Mouse (Mus musculus) adrenal gland, postnatal 4 days (tissue): Measurements from ENCODE around the gene Olfr130. TPM values are rescaled to one million over a fixed set of nuclear protein-coding genes. Genes with fewer than 3 reads are reported as not detected.

ENCODE experiments used
- DNase-seq, 2 experiments: peaks; one replicate each; pipeline ENCODE4 v3.0.0; 2021 to 2022; ENCODE audit warnings: low spot score in 2 of 2, mixed read lengths in 2 of 2
- long read RNA-seq, 2 experiments: library from polyadenylated mRNA; stranded (forward); transcript quantifications; one replicate each; pipeline ENCODE4 v2.0.0; 2021
- total RNA-seq, 2 experiments: library from RNA; stranded (reverse); gene quantifications; 2 replicates each; pipeline ENCODE4 v1.2.3; 2021

The Olfr130 gene
- not detected for total RNA-seq
- long read RNA-seq, experiment 1: 0 reads
- long read RNA-seq, experiment 2: 0 reads

DNA sequence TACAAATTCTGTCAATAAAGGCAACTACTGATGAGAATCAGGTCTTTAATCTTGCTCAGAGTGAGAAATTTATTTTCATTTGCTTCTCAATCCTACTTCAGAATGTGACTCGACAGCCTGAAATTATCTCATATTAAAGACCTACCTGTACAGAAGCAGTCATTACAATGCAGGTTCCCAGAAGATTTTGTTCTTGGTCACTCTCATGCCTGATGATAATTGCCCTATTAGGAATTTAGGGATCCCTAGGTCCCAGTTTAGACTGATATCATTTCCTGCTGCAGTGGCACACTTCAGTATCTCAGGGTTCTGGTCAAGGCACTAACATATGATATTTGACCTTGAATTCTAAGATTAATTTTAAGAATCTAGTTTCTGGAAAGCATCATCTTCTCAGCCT, at the start of gene Olfr130:
Olfr130 (plus strand) TSS at position 301 of the 400 bp plus-strand sequence.
- DNase-seq: no peak

DNA sequence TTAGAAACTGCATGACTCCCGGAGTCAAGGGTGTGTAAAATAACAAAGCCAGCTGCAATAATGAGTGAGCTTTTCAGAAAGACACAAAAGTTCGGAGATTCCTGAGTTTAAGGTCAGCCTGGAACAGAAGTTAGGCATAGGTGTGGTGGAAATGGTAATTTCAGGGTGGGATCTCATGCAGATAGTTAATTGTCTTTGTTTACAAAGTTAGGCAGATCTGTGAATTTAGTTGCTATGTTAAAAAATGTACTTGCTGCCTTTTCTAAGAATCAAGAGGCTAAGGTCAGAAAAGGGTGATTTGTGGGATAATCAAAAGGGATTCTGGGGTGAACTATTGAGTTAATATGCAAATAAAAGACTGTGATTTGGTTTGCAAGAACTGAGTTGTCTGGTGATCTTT, 47.4 kb upstream of the Olfr130 start:
- DNase-seq: no peak

DNA sequence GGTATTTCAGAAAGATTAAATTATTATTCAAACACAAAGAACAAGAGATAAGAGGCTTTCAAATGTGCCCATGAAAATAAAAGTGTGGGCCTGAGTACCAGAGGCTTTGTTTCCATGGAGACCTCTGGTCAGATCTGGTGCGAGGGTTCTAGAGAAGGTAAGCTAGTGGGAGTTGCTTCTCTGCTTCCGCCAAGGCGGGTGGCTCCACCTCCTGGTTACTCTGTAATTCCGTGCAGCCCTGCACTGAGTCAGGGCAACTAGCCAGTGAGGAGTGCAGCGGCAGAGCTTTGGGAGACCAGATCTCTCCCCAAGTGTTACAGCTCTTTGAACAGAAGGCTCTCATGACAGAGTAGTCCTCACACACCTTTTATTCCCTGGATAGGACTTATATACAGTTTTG, 37.4 kb upstream of the Olfr130 start:
- no peak for DNase-seq

DNA sequence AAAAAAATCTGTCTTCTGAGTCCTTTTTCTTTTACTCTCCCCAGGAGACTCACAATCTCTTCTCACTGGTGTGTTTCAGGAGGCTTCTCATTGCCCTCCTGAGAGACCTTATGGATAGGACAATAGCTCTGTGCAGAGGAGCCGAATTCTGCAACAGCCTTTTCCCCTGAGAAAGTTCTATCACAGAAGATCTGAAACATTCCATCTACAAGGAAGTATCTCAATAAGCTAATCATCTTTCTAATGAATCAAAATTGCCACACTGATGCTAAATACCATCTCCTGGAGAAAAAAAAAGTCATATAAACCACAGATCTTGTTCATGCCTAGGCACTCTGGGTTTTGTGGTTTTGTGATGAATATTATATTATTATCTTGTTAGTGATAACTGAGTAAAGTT, 3.7 kb upstream of the Olfr130 start, which contains the start of gene Olfr129:
Olfr129 (minus strand) TSS at position 101 of the 400 bp plus-strand sequence.
- DNase-seq: no peak

DNA sequence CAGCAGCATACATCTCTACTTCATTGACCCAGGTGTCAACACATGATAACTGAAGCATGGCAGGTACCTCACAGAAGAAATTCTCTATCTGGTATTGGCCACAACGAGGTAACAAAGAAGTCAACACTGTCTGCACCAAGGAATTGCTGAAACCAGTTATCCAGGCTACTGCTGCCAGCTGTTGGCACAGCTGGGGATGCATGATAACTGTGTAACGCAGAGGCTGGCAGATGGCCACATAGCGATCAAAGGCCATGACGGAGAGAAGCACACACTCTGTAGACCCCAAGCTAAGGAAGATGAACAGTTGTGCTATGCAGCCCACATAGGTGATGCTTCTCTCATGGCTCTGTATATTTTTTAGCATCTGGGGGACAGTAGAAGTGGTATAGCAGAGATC, 18.6 kb downstream of the Olfr130 start:
- DNase-seq: no peak

DNA sequence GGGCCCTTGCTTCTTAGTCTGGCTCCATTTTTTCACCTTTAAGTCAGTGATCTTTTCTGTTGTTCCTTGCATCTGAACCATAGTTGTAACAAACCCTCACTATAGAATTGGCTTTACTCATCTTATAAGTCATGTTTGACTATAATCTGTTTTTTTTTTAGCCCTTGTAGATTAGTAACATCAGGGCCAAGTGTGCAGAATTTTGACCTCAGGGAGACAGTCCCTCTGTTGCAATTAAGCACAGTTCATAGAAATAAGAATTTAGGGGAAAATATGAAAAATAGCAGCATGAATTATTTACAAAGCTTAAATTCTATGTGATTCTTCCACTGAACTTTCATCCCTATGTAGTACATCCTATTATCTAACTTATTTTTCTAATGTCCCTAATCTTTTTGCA, 24.9 kb downstream of the Olfr130 start, which contains the start of gene Olfr131:
Olfr131 (minus strand) TSS at position 101 of the 400 bp plus-strand sequence.
- DNase-seq: no peak

Other genes with a start within 250 kb of the Olfr130 start
- gene Olfr125, start 231.0 kb upstream of the Olfr130 start, total RNA-seq: not detected
- gene Olfr126, start 216.4 kb upstream of the Olfr130 start, total RNA-seq: not detected
- gene Olfr127, start 163.5 kb upstream of the Olfr130 start, total RNA-seq: not detected
- gene Olfr128, start 143.4 kb upstream of the Olfr130 start, total RNA-seq: not detected
- not detected for gene Olfr761, start 110.8 kb upstream of the Olfr130 start, total RNA-seq
- gene Olfr129, start 3.8 kb upstream of the Olfr130 start, total RNA-seq: not detected
- gene Olfr131, start 24.8 kb downstream of the Olfr130 start, total RNA-seq: not detected
- gene Olfr132, start 70.6 kb downstream of the Olfr130 start, total RNA-seq: not detected
- gene Olfr133, start 81.4 kb downstream of the Olfr130 start, total RNA-seq: not detected
- not detected for gene Olfr134, start 107.5 kb downstream of the Olfr130 start, total RNA-seq
- not detected for gene Olfr135, start 140.4 kb downstream of the Olfr130 start, total RNA-seq
- gene Olfr138, start 197.1 kb downstream of the Olfr130 start, total RNA-seq: not detected
- gene Olfr137, start 243.6 kb downstream of the Olfr130 start, total RNA-seq: not detected